Mouse (Mus musculus) lung, adult 2 months (tissue): Measurements from ENCODE around the gene Cpeb4. TPM values are rescaled to one million over a fixed set of nuclear protein-coding genes. Genes with fewer than 3 reads are reported as not detected.

ENCODE experiments used
- DNase-seq: peaks from one replicate; pipeline ENCODE4 v3.0.0; 2022
- H3K4me1 ChIP-seq: fragments of 200-500 bp; 2 replicates; pipeline ENCODE4 v1.6.1; 2011; ENCODE audit warnings: low read length; ENCODE audit not compliant: control insufficient read depth, insufficient read depth
- H3K4me3 ChIP-seq: fragments of 200-500 bp; replicated peaks from 2 replicates; pipeline ENCODE3; 2011; ENCODE audit warnings: low read depth, mild to moderate bottlenecking, control low read depth, low read length; ENCODE audit errors: extremely low read depth
- CTCF ChIP-seq: fragments of 200-500 bp; IDR thresholded peaks from 2 replicates; pipeline ENCODE4 v1.5.1; 2011; ENCODE audit warnings: mild to moderate bottlenecking, low read length, control low read depth; ENCODE audit not compliant: insufficient read depth
- POLR2A ChIP-seq: fragments of 200-500 bp; IDR thresholded peaks from 2 replicates; pipeline ENCODE4 v1.6.1; 2011; ENCODE audit warnings: low read depth, mild to moderate bottlenecking, control low read depth, low read length, borderline replicate concordance; ENCODE audit errors: extremely low read depth
- WGBS: fragments of 180-500 bp; shearing (Covaris S2); methylation state at CpG from one replicate; pipeline ENCODE4 v1.1.7; 2018; 5-methylcytosine and 5-hydroxymethylcytosine counted together
- polyA plus RNA-seq: library from polyadenylated mRNA; depleted of rRNA; stranded (reverse); fragments of >200 nt; gene quantifications from 2 replicates; pipeline ENCODE4 v1.2.3, GENCODE M21; 2012

Gene Cpeb4
- polyA plus RNA-seq, 1 experiment, result 17.4 TPM

- H3K4me3 ChIP-seq, result no peak overlapping the region
- TF ChIP-seq POLR2A (no peak), CTCF (no peak)
- WGBS, result 35% methylated on average over 3 of the region's 3 CpGs
- DNase-seq, result no peak
- H3K4me1 ChIP-seq, result peaks cover 13% of the 10 kb centered on the region
These were observed 20.1 kb downstream of the Cpeb4 start for GRCm38 (mm10) chr11:31892152-31892551.

- TF ChIP-seq CTCF (no peak), POLR2A (no peak)
- Histone ChIP-seq H3K4me3 (no peak overlapping the region), H3K4me1 (peaks cover 13% of the 10 kb centered on the region)
- DNase-seq, result no peak
- WGBS, result 31% methylated on average over 2 of the region's 2 CpGs
These were observed 21.6 kb downstream of the Cpeb4 start for GRCm38 (mm10) chr11:31893639-31894038.

GRCm38 (mm10) chr11:31896065-31896792 is 24.2 kb downstream of the Cpeb4 start:
- no peak for DNase-seq
- WGBS, result 57% methylated on average over 4 of the region's 4 CpGs
- H3K4me1 ChIP-seq, result peaks cover 22% of the 10 kb centered on the region
- no peak overlapping the region for H3K4me3 ChIP-seq
- no peak for TF ChIP-seq CTCF
- no peak for TF ChIP-seq POLR2A

GRCm38 (mm10) chr11:31896905-31897304 is 24.9 kb downstream of the Cpeb4 start:
- DNase-seq, result no peak
- Histone ChIP-seq H3K4me3 (no peak overlapping the region), H3K4me1 (peaks cover 25% of the 10 kb centered on the region)
- TF ChIP-seq CTCF (no peak), POLR2A (no peak)
- 75% methylated on average over 3 of the region's 3 CpGs for whole genome bisulfite sequencing

- DNase-seq, result no peak
- H3K4me1 ChIP-seq, result peaks cover 19% of the 10 kb centered on the region
- no peak for TF ChIP-seq CTCF
- no peak for TF ChIP-seq POLR2A
- no peak overlapping the region for H3K4me3 ChIP-seq
These were observed 27.2 kb downstream of the Cpeb4 start for GRCm38 (mm10) chr11:31899166-31899565.

GRCm38 (mm10) chr11:31900736-31901135 is 28.7 kb downstream of the Cpeb4 start:
- Histone ChIP-seq H3K4me3 (no peak overlapping the region), H3K4me1 (peaks cover 19% of the 10 kb centered on the region)
- WGBS, result 9% methylated on average over 1 of the region's 1 CpGs
- TF ChIP-seq CTCF, result no peak
- no peak for TF ChIP-seq POLR2A
- no peak for DNase-seq

GRCm38 (mm10) chr11:31902251-31903001 is 30.4 kb downstream of the Cpeb4 start:
- TF ChIP-seq POLR2A, result no peak
- no peak for TF ChIP-seq CTCF
- no peak for DNase-seq
- no peak overlapping the region for H3K4me3 ChIP-seq
- H3K4me1 ChIP-seq, result peaks cover 21% of the 10 kb centered on the region
- WGBS, result 51% methylated on average over 1 of the region's 1 CpGs

- DNase-seq, result no peak
- Histone ChIP-seq H3K4me1 (peaks cover 18% of the 10 kb centered on the region), H3K4me3 (no peak overlapping the region)
- TF ChIP-seq CTCF, result no peak
- no peak for TF ChIP-seq POLR2A
These were observed 34.5 kb downstream of the Cpeb4 start for GRCm38 (mm10) chr11:31906499-31906898.

- DNase-seq, result no peak
- Histone ChIP-seq H3K4me1 (peaks cover 14% of the 10 kb centered on the region), H3K4me3 (no peak overlapping the region)
- TF ChIP-seq CTCF (no peak), POLR2A (no peak)
- WGBS, result 25% methylated on average over 1 of the region's 1 CpGs
These were observed 35.6 kb downstream of the Cpeb4 start for GRCm38 (mm10) chr11:31907650-31908049.

GRCm38 (mm10) chr11:31912958-31913357 is 40.9 kb downstream of the Cpeb4 start:
- Histone ChIP-seq H3K4me3 (no peak overlapping the region), H3K4me1 (peaks cover 6% of the 10 kb centered on the region; the same call in 1 of the 2 replicates)
- DNase-seq, result no peak
- no peak for TF ChIP-seq CTCF
- no peak for TF ChIP-seq POLR2A
